Mouse (Mus musculus): Measurements from ENCODE around the gene 4930502E18Rik.
"Not testable (repeated sequence)": the region's sequence is repeated elsewhere in the genome, so short reads cannot be mapped to it uniquely, and the experiment has no call there.

4930502E18Rik gene

DNA sequence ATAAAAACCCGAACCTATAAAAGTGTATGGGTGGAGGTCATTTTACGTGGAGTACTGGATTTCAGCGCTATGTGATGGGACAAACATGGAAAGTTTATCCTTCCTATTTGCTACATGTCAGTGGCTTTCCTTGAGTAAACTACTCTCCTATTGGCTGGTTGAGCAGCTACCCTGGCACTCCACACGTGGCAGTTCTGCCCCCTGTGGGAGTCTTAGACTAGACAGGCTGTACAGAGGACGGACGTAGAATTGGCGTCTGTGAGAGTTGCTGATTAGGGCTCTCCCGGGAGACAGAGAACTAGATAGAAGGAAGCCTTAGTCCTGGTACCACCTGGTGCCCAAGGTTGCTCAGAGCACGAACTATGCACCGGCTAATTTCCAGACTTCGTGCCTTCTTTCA, at the start of gene 4930502E18Rik:
TSS of gene 4930502E18Rik (plus strand) at position 231 of the 400 bp plus-strand sequence.
- DNase-seq (ENCODE audit: low read depth, low spot score): no peak

DNA sequence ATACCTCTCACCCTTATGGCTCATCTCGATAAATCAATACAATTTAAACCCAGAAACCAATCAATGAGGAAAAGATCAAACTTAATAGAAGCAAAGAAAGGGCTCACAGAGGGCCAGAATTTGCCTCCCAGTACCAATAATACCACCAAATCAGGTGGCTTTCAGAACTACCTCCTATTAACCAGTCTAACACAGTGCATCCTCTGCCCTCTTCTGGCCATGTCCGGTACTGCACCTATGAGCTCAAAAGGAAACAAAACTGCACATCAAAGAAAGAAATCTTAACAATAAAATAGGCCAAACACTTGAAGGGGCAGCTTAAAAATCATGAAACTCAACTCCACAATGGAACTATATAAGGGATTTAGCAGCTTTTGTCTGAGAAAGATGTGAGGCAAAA, 47.7 kb upstream of the 4930502E18Rik start:
- peak; percentile 4 for DNase-seq (ENCODE audit: low read depth, low spot score)

DNA sequence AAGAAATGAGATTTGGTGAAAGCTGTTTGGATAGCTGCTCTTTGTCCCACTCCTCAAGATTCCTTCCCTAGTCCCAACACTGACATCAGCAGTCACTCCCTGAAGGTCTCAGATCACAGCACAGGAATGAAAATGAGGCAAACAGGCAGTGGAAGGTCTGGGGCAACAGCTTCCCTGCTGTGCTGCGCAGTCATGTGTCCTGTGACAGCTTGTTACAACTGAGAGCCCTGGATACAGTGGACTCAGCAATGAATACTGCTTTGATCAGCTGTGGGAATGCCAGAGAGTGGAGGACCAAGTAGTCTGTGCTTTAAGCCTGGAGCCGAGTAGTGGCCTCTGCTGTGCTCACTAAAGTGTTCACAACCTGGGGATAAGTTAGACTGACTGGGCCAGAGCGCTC, 42.0 kb upstream of the 4930502E18Rik start:
- not testable (repeated sequence) for DNase-seq (ENCODE audit: low read depth, low spot score)

DNA sequence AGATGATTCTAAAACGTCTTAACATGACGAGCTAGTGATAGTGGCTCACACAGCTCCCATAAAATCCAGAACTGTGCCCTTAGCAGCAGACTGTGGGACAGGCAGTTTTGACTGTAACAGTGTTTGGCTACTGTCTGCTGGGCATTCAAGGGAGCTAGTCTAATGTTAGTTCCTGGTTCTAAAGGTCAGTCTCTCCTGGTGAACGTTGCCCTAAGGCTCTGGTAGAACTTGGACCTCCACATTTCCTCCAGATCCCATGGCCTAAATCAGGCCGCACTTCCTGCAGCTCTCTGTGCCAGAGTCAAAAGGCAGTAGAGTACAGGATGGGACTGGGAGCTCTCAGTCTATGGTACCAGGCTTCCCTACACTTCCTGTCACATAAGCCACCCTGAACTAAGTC, 40.0 kb upstream of the 4930502E18Rik start:
- not testable (repeated sequence) for DNase-seq (ENCODE audit: low read depth, low spot score)

DNA sequence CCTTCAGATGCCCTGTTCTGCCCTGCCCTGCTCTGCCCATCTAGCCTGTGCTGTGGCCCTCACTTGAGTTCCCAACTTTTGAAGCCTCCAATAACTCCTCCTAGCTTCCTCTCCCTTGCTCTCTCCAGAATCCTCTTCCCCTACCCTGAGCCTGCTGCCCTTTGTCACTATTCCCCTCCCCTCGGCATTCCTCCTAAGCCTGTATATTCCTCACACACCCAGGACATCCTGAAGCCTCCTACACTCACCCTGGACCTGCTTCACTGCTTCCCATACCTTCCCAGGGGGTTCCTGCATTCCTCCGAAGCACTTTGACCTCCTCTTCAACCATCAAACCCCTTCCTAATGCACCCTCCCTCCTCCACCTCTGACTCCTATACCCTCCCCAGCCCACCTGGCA, 32.6 kb upstream of the 4930502E18Rik start:
- DNase-seq (ENCODE audit: low read depth, low spot score): no peak

DNA sequence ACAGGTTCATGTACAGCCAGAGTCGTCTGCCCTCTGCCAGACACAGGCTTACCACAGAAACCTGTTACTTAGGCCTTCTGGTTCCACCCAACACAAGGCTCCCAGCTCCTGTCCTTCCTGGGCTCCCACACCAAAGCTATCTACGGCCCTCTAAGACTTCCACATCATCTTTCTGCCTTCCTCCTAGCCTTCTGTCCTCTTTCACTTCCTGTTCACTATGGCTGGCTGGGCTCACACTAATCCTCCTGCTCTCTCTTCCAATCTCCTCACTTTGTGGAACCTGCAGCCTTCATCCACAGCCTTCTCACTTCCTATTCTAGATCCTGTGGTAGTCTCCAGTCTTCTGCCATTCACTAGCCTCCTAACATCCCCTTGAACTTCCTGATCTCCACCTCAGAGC, 31.5 kb upstream of the 4930502E18Rik start:
- DNase-seq (ENCODE audit: low read depth, low spot score): no peak

DNA sequence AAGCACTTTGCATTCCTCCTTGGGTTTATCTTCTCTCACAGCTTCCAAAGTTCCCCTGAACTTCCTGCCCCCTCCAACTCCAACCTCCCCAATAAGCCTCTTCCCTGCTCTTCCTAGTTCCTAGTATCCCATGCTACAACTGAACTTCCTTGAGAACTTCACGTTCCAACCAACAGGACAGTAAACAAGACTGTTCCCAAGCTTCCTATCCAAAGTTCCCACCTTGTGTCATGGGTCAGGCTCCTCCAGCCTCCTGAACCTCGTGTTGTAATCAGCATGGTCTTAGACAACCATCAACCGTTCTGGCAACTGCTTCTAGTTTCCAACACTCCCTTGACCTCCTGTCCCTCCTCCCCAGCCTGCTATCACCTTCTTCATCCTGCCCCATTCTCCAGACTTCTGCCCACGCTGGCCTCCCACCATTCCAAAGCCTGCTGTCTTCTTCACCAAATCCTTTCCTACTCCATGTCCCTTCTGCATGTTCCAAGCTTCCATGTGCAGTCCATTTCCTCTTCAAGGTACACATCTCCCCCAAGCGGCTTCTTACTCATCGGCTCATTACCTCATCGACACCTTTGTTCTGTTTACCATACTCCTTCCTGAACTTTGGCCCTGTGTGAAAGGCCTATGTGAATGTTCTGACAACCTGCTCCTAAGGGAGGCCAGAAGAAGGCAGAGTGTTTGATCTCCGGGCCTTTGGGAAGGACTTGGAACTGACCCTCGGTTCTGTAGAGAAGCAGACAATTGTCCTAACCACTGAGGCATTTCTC, 30.4 kb upstream of the 4930502E18Rik start:
- DNase-seq (ENCODE audit: low read depth, low spot score): no peak

DNA sequence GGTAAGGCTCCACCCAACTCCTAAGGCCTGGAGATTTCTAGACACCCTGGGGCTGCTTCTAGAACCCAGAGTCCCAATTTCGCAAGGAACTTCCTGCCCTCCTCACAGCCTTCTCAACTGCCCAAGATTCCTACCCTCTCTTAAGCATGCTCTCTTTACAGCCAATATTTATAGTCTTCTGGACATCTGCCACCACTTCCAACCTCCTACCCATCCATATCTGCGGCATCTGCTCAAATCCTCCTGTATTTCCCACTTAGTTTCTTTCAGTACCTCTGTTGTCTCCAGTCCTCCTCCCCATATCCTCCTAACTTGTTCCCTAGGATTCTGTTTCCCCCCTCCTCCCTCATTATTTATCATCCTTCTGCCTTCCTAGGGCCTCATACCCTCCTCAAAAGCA, 25.4 kb upstream of the 4930502E18Rik start:
- DNase-seq (ENCODE audit: low read depth, low spot score): no peak

DNA sequence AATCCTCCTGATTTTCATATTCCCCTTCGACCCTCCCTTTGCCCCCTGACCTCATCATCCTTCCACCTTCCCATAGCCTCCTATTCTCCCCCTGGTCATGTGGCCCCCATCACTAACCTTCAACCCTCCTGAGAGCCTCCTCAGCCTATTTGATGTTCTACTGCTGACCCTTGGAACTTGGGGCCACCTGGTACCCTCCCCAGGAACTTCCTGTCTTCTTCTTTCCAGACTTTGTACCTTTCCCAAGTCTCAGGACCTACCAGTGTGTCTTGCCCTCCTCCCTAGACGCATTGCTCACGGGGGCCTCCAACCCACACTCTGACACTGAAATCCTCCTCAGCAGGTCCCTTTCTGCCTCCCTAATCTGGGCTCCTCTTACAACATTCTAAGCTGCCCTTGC, 22.0 kb upstream of the 4930502E18Rik start:
- no peak for DNase-seq (ENCODE audit: low read depth, low spot score)

DNA sequence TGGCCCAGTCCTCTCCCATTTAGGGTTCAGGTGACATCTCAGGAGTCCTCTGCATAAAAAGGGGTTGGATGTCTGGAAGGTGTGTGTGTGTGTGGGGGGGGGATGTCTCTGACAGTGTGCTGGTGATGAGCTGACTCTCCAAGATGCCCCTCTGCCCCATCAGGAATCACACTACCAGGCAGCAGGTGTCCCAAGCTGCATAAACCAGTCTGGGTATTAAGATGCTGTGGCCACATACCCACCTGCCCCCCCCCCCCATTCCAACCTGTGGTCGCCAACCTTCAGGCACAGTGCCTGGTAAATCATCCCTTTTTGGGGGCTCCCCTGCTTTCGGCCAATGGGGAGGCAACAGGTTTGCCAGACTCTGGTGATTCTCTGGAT, 8.7 kb upstream of the 4930502E18Rik start:
- no peak for DNase-seq (ENCODE audit: low read depth, low spot score)

DNA sequence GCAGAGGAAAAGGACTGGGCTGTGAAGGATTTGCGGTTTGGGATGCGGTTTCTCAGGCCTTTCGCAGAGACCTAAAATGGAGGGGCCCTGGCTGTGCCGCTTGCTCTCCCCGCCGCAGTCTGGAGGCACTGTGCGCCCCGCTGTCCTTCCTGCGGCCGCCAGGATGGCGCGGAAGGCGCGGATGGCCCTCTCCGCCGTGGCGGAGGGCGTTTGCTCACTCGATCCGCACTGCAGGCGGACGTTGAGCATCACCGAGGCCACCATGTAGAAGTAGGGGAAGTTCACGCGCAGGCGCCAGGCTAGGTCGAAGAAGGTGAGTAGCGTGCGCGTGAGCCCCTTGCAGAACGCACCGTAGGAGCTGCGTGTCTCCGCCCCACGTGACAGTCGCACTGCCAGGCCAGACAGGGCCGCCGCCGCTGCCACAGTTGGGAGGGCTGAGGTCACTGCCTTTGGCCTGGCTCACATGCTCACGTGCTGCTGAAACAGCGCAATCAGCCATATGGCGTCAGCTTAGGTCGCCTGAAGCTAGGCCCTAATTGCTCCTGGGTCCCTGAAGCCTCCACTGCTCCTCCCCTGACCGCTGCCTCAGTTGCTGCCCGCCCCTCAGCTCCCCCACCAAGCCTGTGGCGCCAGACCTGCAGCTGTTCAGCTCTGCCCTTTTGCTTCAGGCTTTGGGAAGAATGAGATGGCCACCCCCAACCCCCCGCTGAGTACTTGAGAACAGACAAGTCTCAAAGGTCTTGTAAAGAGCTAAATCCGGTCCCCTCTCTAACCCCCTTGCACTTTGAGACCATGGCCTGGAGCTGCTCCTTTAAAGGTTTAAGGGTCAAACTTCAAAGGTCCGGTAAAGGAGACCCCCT, 8.1 kb upstream of the 4930502E18Rik start:
- peak; percentile 0 for DNase-seq (ENCODE audit: low read depth, low spot score)

DNA sequence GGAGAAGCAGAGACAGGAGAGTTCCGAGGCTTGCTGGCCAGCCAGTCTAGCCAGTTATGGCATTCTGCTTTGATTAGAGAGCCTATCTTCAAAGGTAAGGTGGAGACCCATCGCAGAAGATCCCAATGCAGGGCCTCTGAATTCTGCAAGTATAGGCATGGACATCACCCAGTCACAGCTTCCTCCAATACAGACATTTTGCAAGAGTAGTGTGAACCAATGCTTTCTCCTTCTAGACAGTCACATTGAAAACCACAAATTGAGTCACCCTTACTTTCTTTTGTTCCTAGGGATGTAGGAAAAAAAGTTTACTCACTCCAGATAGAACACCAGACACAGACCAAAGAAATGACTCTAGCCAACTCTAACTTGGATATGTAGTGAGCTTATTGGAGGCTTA, 4.3 kb downstream of the 4930502E18Rik start:
- DNase-seq (ENCODE audit: low read depth, low spot score): no peak

DNA sequence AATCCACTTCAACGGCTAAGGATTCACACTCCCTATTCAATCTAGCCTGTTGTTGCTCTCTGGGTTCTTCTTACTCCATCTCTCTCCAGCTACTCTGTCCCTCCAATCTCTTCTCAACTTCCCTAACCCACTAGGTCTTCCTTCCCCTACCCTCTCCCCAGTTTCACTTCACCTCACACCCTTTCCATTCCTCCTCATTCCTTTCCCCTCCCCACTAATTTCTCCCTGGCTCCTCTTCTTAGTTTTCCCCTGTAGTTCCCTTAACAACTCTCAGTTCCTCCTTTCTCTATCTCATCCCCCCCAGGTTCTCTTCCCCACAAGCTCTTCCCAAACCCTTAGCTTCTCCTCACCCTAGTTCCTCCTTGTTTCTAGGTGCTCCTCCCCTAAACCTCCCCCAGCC, 28.2 kb downstream of the 4930502E18Rik start:
- DNase-seq (ENCODE audit: low read depth, low spot score): no peak

DNA sequence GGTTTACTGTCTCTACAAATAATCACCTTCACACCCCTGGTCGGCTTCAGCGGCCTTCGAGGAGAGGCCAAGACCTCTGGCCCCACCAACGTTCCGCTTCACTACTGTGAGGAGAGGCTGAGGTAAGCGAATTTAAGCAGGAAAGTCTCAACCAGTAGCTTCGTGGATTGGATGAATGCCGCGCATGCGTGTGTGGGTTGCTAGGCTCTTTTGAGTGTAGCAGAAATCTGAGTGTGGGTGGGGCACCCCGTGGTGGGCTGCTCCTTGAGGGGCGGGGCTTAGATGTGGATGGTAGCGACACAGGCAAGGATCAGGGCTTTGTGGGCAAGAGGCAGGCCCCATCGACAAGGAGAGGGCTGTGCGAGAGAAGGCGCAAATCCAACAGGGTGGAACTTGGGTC, 33.1 kb downstream of the 4930502E18Rik start, which contains the start of gene 1700013H16Rik:
TSS of gene 1700013H16Rik (minus strand) at position 96 of the 400 bp plus-strand sequence.
- no peak for DNase-seq (ENCODE audit: low read depth, low spot score)

DNA sequence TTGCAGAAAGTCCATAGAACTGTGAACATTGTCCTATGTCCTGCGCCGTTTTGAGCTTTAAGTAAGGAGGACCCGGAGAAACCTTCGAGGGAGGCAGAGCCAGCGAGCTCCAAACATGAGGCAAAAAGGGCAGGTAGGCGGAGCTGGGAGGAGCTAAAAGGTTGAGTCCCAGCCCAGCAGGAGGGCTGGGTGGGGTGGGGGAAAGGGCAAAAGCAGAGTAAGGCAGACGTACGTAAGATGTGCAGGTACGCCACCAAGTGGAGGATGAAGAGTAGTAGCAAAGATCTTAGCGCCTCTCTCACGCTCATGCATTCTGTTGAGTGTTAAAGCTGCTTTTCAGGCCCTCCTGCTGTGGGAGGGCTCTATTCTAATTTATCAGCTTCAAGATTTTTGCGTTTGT, 51.6 kb downstream of the 4930502E18Rik start, which contains the start of gene Zfp36l3:
TSS of gene Zfp36l3 (minus strand) at position 119 of the 400 bp plus-strand sequence.
- no peak for DNase-seq (ENCODE audit: low read depth, low spot score)
